Mouse (Mus musculus) liver, embryonic 14.5 days (tissue): ENCODE measurements at regions not wholly inside any gene's neighbourhood (a gene's known extent, or its start where the extent isn't known, plus 50 kb on each side); places are given as distances from the start of the nearest gene placed in this dataset.

Experiments used
- CTCF ChIP-seq: IDR thresholded peaks from 2 replicates; pipeline ENCODE4 v1.5.1; 2016; ENCODE audit warnings: antibody characterized with exemption, low read depth, control low read depth
- EP300 ChIP-seq: IDR thresholded peaks from 2 replicates; pipeline ENCODE4 v1.6.1; 2016; ENCODE audit warnings: antibody characterized with exemption, low read depth

DNA sequence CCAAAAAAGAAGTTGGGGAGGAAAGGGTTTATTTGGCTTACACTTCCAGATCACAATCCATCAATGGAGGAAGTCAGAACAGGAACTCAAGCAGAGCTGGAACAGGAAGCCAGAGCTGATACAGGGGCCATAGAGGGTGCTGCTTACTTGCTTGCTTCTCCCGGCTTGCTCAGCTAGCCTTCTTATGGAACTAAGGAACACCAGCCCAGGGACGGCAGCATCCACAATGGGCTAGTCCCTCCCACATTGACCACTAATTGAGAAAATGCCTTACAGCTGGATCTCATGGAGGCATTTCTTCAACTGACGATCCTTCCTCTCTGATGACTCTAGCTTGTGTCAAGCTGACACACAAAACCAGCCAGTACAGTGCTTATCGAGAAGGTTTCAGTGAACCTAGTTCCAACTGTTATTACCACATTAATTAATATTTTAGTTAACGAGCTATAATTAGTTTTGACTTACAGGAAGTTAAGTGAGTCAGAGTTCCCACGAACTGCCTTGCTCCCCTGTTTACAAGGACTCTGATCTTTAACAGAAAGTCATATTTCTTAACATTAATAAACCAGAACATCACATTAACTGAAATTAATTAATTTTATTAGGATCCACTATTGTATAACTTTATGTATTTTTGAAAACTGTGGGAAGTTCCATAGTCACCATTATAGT lies 158.2 kb downstream of the Calcrl start:
- no peak for TF ChIP-seq CTCF
- no peak for TF ChIP-seq EP300
